16 mouse cellular contexts compared by ENCODE assay signal in genomic region chr17:82829415-82829814, GRCm38 (mm10).
"Had no signal": no experiment of that assay in that cellular context is flagged by ENCODE, and none has a peak within 500 bp of the region (broad histone marks: within the 10 kb centered on the region; RNA-seq: fewer than 3 reads in every experiment).

No protein-coding gene starts in this region.

- H3K9me3 ChIP-seq: neural tube, embryonic 15.5 days; stomach, embryonic 15.5 days had no signal

- H3K9ac ChIP-seq: neural tube, embryonic 13.5 days; neural tube, embryonic 15.5 days; stomach, embryonic 15.5 days had no signal

- H3K4me1 ChIP-seq: neural tube, embryonic 13.5 days; neural tube, embryonic 15.5 days; stomach, embryonic 15.5 days had no signal

- DNase-seq: retina, postnatal 1 day; right cerebral cortex, adult 18-20 months; right cerebral cortex, postnatal 14 days; right cerebral cortex, postnatal 25 days; right cerebral cortex, postnatal 4 days; spleen, adult 18-20 months; thymus, adult 18-20 months; thymus, adult 2 months; thymus, postnatal 14 days; thymus, postnatal 25 days; thymus, postnatal 36 days; thymus, postnatal 4 days had no signal

- H3K4me2 ChIP-seq: neural tube, embryonic 13.5 days; neural tube, embryonic 15.5 days; stomach, embryonic 15.5 days had no signal

- H3K27ac ChIP-seq: neural tube, embryonic 13.5 days; neural tube, embryonic 15.5 days; stomach, embryonic 15.5 days; stomach, postnatal 0 days had no signal

- H3K4me3 ChIP-seq: neural tube, embryonic 13.5 days; neural tube, embryonic 15.5 days; stomach, embryonic 15.5 days had no signal

- H3K27me3 ChIP-seq: neural tube, embryonic 13.5 days; neural tube, embryonic 15.5 days; stomach, embryonic 15.5 days had no signal

- H3K36me3 ChIP-seq: neural tube, embryonic 13.5 days; neural tube, embryonic 15.5 days; stomach, embryonic 15.5 days had no signal
